Mouse (Mus musculus): ENCODE data around the gene Gm2174. TPM values are rescaled to one million over a fixed set of nuclear protein-coding genes. Genes with fewer than 3 reads are reported as not detected.

Gm2174 gene
- polyA plus RNA-seq, 3 experiments from 2014 or later: 6.0 to 14.8 TPM; not detected in 1

Other genes starting within 250 kb of the Gm2174 start
- not detected for gene Gm773, start 235.1 kb upstream of the Gm2174 start, polyA plus RNA-seq (2017; shearing (Covaris generic))
- gene Zfp449, start 101.6 kb upstream of the Gm2174 start, polyA plus RNA-seq (2017; shearing (Covaris generic)): 1 to 10 TPM in 2 of 3 experiments, under 1 TPM in 1; 0.75 to 1.8 (median 1.1) TPM
- 1 to 10 TPM; 3.1 to 4.4 (median 4.2) TPM for gene Smim10l2a, start 73.4 kb upstream of the Gm2174 start, polyA plus RNA-seq (2017; shearing (Covaris generic))
- 10 to 100 TPM; 18.8 to 30.9 (median 27.7) TPM for gene Ints6l, start 6.9 kb downstream of the Gm2174 start, polyA plus RNA-seq (2017; shearing (Covaris generic))
- gene Gm10477, start 76.8 kb downstream of the Gm2174 start, polyA plus RNA-seq (2017; shearing (Covaris generic)): not detected
- not detected for gene Gm648, start 101.6 kb downstream of the Gm2174 start, polyA plus RNA-seq (2017; shearing (Covaris generic))
- gene Mmgt1, start 150.1 kb downstream of the Gm2174 start, polyA plus RNA-seq (2017; shearing (Covaris generic)): 1 to 10 TPM; 5.7 to 7.3 (median 6.3) TPM
- gene Slc9a6, start 161.8 kb downstream of the Gm2174 start, polyA plus RNA-seq (2017; shearing (Covaris generic)): 10 to 100 TPM in 1 of 3 experiments, 1 to 10 TPM in 2; 6.2 to 12.3 (median 9.2) TPM

Data from inflammation-experienced regulatory T-cells, adult 6 months (primary cell).